Mouse (Mus musculus): ENCODE measurements around the gene Ern1. TPM values are rescaled to one million over a fixed set of nuclear protein-coding genes. Genes with fewer than 3 reads are reported as not detected.
"Not testable (repeated sequence)": the region's sequence is repeated elsewhere in the genome, so short reads cannot be mapped to it uniquely, and the experiment has no call there.

Gene Ern1
- polyA plus RNA-seq, 1 experiment from 2014 or later: 6.7 TPM

- not testable (repeated sequence) for ATAC-seq; H3K27ac ChIP-seq; H3K27me3 ChIP-seq; H3K4me1 ChIP-seq (replicated peaks); H3K9ac ChIP-seq (replicated peaks); H3K4me3 ChIP-seq (replicated peaks); H3K4me2 ChIP-seq (replicated peaks); H3K36me3 ChIP-seq; H3K9me3 ChIP-seq
- 86% methylated on average over 2 of the region's 2 CpGs for WGBS
Observed at GRCm38 (mm10) chr11:106442564-106442963, 45.1 kb downstream of the Ern1 start.

- no peak overlapping the region for H3K4me2 ChIP-seq (replicated peaks)
- no peak overlapping the region for H3K4me3 ChIP-seq (replicated peaks)
- H3K27me3 ChIP-seq: no peaks in the 10 kb centered on the region
- H3K36me3 ChIP-seq: no peaks in the 10 kb centered on the region
- 95% methylated on average over 2 of the region's 2 CpGs for WGBS
- H3K9me3 ChIP-seq: no peaks in the 10 kb centered on the region
- no peak overlapping the region for H3K27ac ChIP-seq
- ATAC-seq: no peak
- no peaks in the 10 kb centered on the region for H3K4me1 ChIP-seq (replicated peaks)
- no peak overlapping the region for H3K9ac ChIP-seq (replicated peaks)
Observed at GRCm38 (mm10) chr11:106440318-106440717, 47.3 kb downstream of the Ern1 start.

- Histone ChIP-seq H3K9ac (replicated peaks) (no peak overlapping the region), H3K36me3 (no peaks in the 10 kb centered on the region), H3K4me3 (replicated peaks) (no peak overlapping the region), H3K27me3 (no peaks in the 10 kb centered on the region), H3K27ac (no peak overlapping the region), H3K9me3 (no peaks in the 10 kb centered on the region), H3K4me1 (replicated peaks) (no peaks in the 10 kb centered on the region), H3K4me2 (replicated peaks) (no peak overlapping the region)
- 87% methylated on average over 3 of the region's 3 CpGs for WGBS
- ATAC-seq: no peak
Observed at GRCm38 (mm10) chr11:106439355-106439754, 48.3 kb downstream of the Ern1 start.

GRCm38 (mm10) chr11:106438524-106439177, 49.0 kb downstream of the Ern1 start:
- Histone ChIP-seq H3K4me1 (replicated peaks) (no peaks in the 10 kb centered on the region), H3K36me3 (no peaks in the 10 kb centered on the region), H3K9me3 (no peaks in the 10 kb centered on the region), H3K9ac (replicated peaks) (no peak overlapping the region), H3K4me2 (replicated peaks) (no peak overlapping the region), H3K27me3 (no peaks in the 10 kb centered on the region), H3K27ac (no peak overlapping the region), H3K4me3 (replicated peaks) (no peak overlapping the region)
- WGBS: 61% methylated on average over 4 of the region's 4 CpGs
- no peak for ATAC-seq

- WGBS: 93% methylated on average over 2 of the region's 2 CpGs
- no peak overlapping the region for H3K4me2 ChIP-seq (replicated peaks)
Observed at GRCm38 (mm10) chr11:106437543-106437942, 50.1 kb downstream of the Ern1 start.

GRCm38 (mm10) chr11:106437039-106437438, 50.6 kb downstream of the Ern1 start:
- Histone ChIP-seq H3K36me3 (no peaks in the 10 kb centered on the region), H3K4me1 (replicated peaks) (no peaks in the 10 kb centered on the region), H3K9ac (replicated peaks) (no peak overlapping the region), H3K27me3 (no peaks in the 10 kb centered on the region), H3K4me3 (replicated peaks) (no peak overlapping the region), H3K4me2 (replicated peaks) (no peak overlapping the region), H3K27ac (no peak overlapping the region), H3K9me3 (no peaks in the 10 kb centered on the region)
- 88% methylated on average over 5 of the region's 5 CpGs for WGBS
- ATAC-seq: no peak

More at GRCm38 (mm10) chr11:106437543-106437942, 50.1 kb downstream of the Ern1 start:
- no peaks in the 10 kb centered on the region for H3K27me3 ChIP-seq
- no peak overlapping the region for H3K9ac ChIP-seq (replicated peaks)
- no peak overlapping the region for H3K4me3 ChIP-seq (replicated peaks)
- no peaks in the 10 kb centered on the region for H3K4me1 ChIP-seq (replicated peaks)
- H3K36me3 ChIP-seq: no peaks in the 10 kb centered on the region
- no peaks in the 10 kb centered on the region for H3K9me3 ChIP-seq
- no peak for ATAC-seq
- no peak overlapping the region for H3K27ac ChIP-seq

GRCm38 (mm10) chr11:106430392-106430791, 57.3 kb downstream of the Ern1 start:
- Histone ChIP-seq H3K4me3 (replicated peaks) (no peak overlapping the region), H3K36me3 (peaks cover 5% of the 10 kb centered on the region; the same call in 1 of the 2 replicates), H3K4me2 (replicated peaks) (no peak overlapping the region), H3K27ac (no peak overlapping the region), H3K27me3 (no peaks in the 10 kb centered on the region), H3K4me1 (replicated peaks) (no peaks in the 10 kb centered on the region), H3K9me3 (no peaks in the 10 kb centered on the region), H3K9ac (replicated peaks) (no peak overlapping the region)
- no peak for ATAC-seq
- WGBS: 96% methylated on average over 5 of the region's 5 CpGs

- 88% methylated on average over 4 of the region's 4 CpGs for WGBS
- no peak for ATAC-seq
- Histone ChIP-seq H3K4me1 (replicated peaks) (no peaks in the 10 kb centered on the region), H3K36me3 (peaks cover 8% of the 10 kb centered on the region; the same call in 1 of the 2 replicates), H3K4me2 (replicated peaks) (no peak overlapping the region), H3K27ac (no peak overlapping the region), H3K9ac (replicated peaks) (no peak overlapping the region), H3K27me3 (no peaks in the 10 kb centered on the region), H3K4me3 (replicated peaks) (no peak overlapping the region), H3K9me3 (no peaks in the 10 kb centered on the region)
Observed at GRCm38 (mm10) chr11:106429689-106430088, 58.0 kb downstream of the Ern1 start.

GRCm38 (mm10) chr11:106428556-106428955, 59.1 kb downstream of the Ern1 start:
- H3K36me3 ChIP-seq: peaks cover 8% of the 10 kb centered on the region; the same call in 1 of the 2 replicates
- WGBS: 94% methylated on average over 2 of the region's 2 CpGs
- no peaks in the 10 kb centered on the region for H3K9me3 ChIP-seq
- no peak overlapping the region for H3K27ac ChIP-seq
- H3K9ac ChIP-seq (replicated peaks): no peak overlapping the region
- no peak for ATAC-seq
- H3K4me3 ChIP-seq (replicated peaks): no peak overlapping the region
- H3K4me1 ChIP-seq (replicated peaks): no peaks in the 10 kb centered on the region
- no peak overlapping the region for H3K4me2 ChIP-seq (replicated peaks)
- H3K27me3 ChIP-seq: no peaks in the 10 kb centered on the region

GRCm38 (mm10) chr11:106428106-106428505, 59.5 kb downstream of the Ern1 start:
- no peak overlapping the region for H3K27ac ChIP-seq
- no peak overlapping the region for H3K4me3 ChIP-seq (replicated peaks)
- 90% methylated on average over 4 of the region's 4 CpGs for WGBS
- H3K9ac ChIP-seq (replicated peaks): no peak overlapping the region
- H3K27me3 ChIP-seq: no peaks in the 10 kb centered on the region
- peaks cover 10% of the 10 kb centered on the region; the same call in 1 of the 2 replicates for H3K36me3 ChIP-seq
- H3K4me1 ChIP-seq (replicated peaks): no peaks in the 10 kb centered on the region
- no peaks in the 10 kb centered on the region for H3K9me3 ChIP-seq
- H3K4me2 ChIP-seq (replicated peaks): no peak overlapping the region
- no peak for ATAC-seq

GRCm38 (mm10) chr11:106426447-106426846, 61.2 kb downstream of the Ern1 start:
- Histone ChIP-seq H3K9me3 (no peaks in the 10 kb centered on the region), H3K4me1 (replicated peaks) (no peaks in the 10 kb centered on the region), H3K9ac (replicated peaks) (no peak overlapping the region), H3K4me2 (replicated peaks) (no peak overlapping the region), H3K4me3 (replicated peaks) (no peak overlapping the region), H3K27me3 (no peaks in the 10 kb centered on the region), H3K36me3 (peaks cover 18% of the 10 kb centered on the region), H3K27ac (no peak overlapping the region)
- no peak for ATAC-seq
- 94% methylated on average over 4 of the region's 4 CpGs for WGBS

- Histone ChIP-seq H3K36me3 (peaks cover 23% of the 10 kb centered on the region), H3K27ac (no peak overlapping the region), H3K9ac (replicated peaks) (no peak overlapping the region), H3K4me3 (replicated peaks) (no peak overlapping the region), H3K9me3 (no peaks in the 10 kb centered on the region), H3K4me2 (replicated peaks) (no peak overlapping the region), H3K27me3 (no peaks in the 10 kb centered on the region), H3K4me1 (replicated peaks) (no peaks in the 10 kb centered on the region)
- WGBS: 94% methylated on average over 5 of the region's 5 CpGs
- no peak for ATAC-seq
Observed at GRCm38 (mm10) chr11:106425201-106425600, 62.5 kb downstream of the Ern1 start.
